Mouse (Mus musculus) spleen, postnatal 0 days (tissue): ENCODE data around the gene Clec4f. TPM values are rescaled to one million over a fixed set of nuclear protein-coding genes. Genes with fewer than 3 reads are reported as not detected.

Experiments used
- polyA plus RNA-seq: library from polyadenylated mRNA; unstranded; fragments of >200 nt; fragmentation: Nextera tagmentation; extraction: Ambion mirVana; gene quantifications from 2 replicates; pipeline ENCODE4 v1.2.1, GENCODE M21; 2015

Gene Clec4f
- polyA plus RNA-seq: 0.07 and 0.08 TPM in 2 replicates

GRCm38 (mm10) chr6:83656087-83656486 lies at the start of gene Clec4f:
Gene Clec4f (minus strand): TSS chr6:83656187.

DNA sequence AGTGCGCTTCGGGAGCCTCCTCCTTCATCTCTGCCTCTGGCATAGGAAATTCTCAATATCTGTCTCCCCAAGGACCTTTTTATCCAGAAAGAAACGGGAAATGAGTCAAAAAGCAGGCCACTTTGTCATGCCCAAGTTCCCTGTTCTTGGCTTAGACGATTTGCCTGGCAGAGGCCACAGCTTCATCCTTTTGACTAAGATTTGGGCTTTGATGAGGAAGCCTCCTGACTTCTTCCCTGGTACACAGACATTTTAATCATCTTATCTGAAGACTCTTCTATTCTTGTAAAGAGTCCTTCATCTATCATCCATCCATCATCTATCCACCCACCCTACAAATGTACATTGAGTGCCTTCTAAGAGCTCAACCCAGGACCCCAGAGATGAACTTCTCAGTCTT lies 21.8 kb upstream of the Clec4f start, which contains the start of gene Cd207:
Gene Cd207, minus strand, starts transcription at position 101 of the 400 bp plus-strand sequence.

Other genes with a start within 250 kb of the Clec4f start
- gene Tet3, start 197.1 kb downstream of the Clec4f start, polyA plus RNA-seq: 16.4 and 21.0 TPM in 2 replicates
- gene Dguok, start 149.2 kb downstream of the Clec4f start, polyA plus RNA-seq: 38.2 and 46.1 TPM in 2 replicates
- 13.0 and 19.5 TPM in 2 replicates for gene Actg2, start 119.9 kb downstream of the Clec4f start, polyA plus RNA-seq
- 12.8 and 14.4 TPM in 2 replicates for gene Stambp, start 83.5 kb downstream of the Clec4f start, polyA plus RNA-seq
- gene Cd207, start 21.7 kb upstream of the Clec4f start, polyA plus RNA-seq: not detected in 2 replicates
- not detected in 2 replicates for gene Vax2, start 55.1 kb upstream of the Clec4f start, polyA plus RNA-seq
- gene Atp6v1b1, start 86.8 kb upstream of the Clec4f start, polyA plus RNA-seq: not detected in 2 replicates
- not detected in 2 replicates for gene Ankrd53, start 106.5 kb upstream of the Clec4f start, polyA plus RNA-seq
- 63.7 and 66.6 TPM in 2 replicates for gene Tex261, start 119.6 kb upstream of the Clec4f start, polyA plus RNA-seq
- gene Nagk, start 138.8 kb upstream of the Clec4f start, polyA plus RNA-seq: 22.9 and 27.3 TPM in 2 replicates
- 4.1 and 5.4 TPM in 2 replicates for gene Paip2b, start 175.6 kb upstream of the Clec4f start, polyA plus RNA-seq
- gene Zfp638, start 210.9 kb upstream of the Clec4f start, polyA plus RNA-seq: 27.9 and 30.9 TPM in 2 replicates